Mouse (Mus musculus) CD4-positive helper T cell, adult 2 months (primary cell): ENCODE results near the gene Apol7e.
"Not testable (repeated sequence)": the region's sequence is repeated elsewhere in the genome, so short reads cannot be mapped to it uniquely, and the experiment has no call there.

Experiments
- DNase-seq: peaks from one replicate; pipeline ENCODE4 v3.0.0-alpha.2; 2012; ENCODE audit warnings: low read depth, missing footprints, low spot score

Apol7e gene

GRCm38 (mm10) chr15:77740511-77741297 lies 42.0 kb downstream of the Apol7e start:
- no peak for DNase-seq

- DNase-seq, result not testable (repeated sequence)
Measured at GRCm38 (mm10) chr15:77741556-77741955, 42.9 kb downstream of the Apol7e start.

GRCm38 (mm10) chr15:77744632-77745031 lies 46.0 kb downstream of the Apol7e start:
- DNase-seq, result no peak

- no peak for DNase-seq
Measured at GRCm38 (mm10) chr15:77745081-77745480, 46.4 kb downstream of the Apol7e start.

- DNase-seq, result no peak
Measured at GRCm38 (mm10) chr15:77746326-77746725, 47.7 kb downstream of the Apol7e start.

GRCm38 (mm10) chr15:77748414-77748813 lies 49.8 kb downstream of the Apol7e start:
- DNase-seq, result no peak

GRCm38 (mm10) chr15:77749717-77750116 lies 51.1 kb downstream of the Apol7e start:
- no peak for DNase-seq

- DNase-seq, result peak; percentile 75
Measured at GRCm38 (mm10) chr15:77750461-77750860, 51.8 kb downstream of the Apol7e start.

GRCm38 (mm10) chr15:77752443-77752842 lies 53.8 kb downstream of the Apol7e start:
- no peak for DNase-seq

- DNase-seq, result no peak
Measured at GRCm38 (mm10) chr15:77755132-77755531, 56.5 kb downstream of the Apol7e start.

GRCm38 (mm10) chr15:77756081-77756480 lies 57.4 kb downstream of the Apol7e start:
- no peak for DNase-seq

GRCm38 (mm10) chr15:77756848-77757247 lies 58.2 kb downstream of the Apol7e start, which contains the start of gene Apol8:
TSS of gene Apol8 (minus strand) at chr15:77757003.
- DNase-seq, result peak; percentile 76

GRCm38 (mm10) chr15:77757586-77758226 lies 59.0 kb downstream of the Apol7e start:
- peak; percentile 43 for DNase-seq

GRCm38 (mm10) chr15:77760037-77760436 lies 61.4 kb downstream of the Apol7e start:
- DNase-seq, result no peak

- no peak for DNase-seq
Measured at GRCm38 (mm10) chr15:77761083-77761482, 62.4 kb downstream of the Apol7e start.

- peak; percentile 72 for DNase-seq
Measured at GRCm38 (mm10) chr15:77761561-77762380, 63.1 kb downstream of the Apol7e start.

- no peak for DNase-seq
Measured at GRCm38 (mm10) chr15:77763050-77763449, 64.4 kb downstream of the Apol7e start.

- DNase-seq, result no peak
Measured at GRCm38 (mm10) chr15:77763702-77764101, 65.0 kb downstream of the Apol7e start.

GRCm38 (mm10) chr15:77764391-77765006 lies 65.8 kb downstream of the Apol7e start:
- no peak for DNase-seq

GRCm38 (mm10) chr15:77765484-77766093 lies 66.9 kb downstream of the Apol7e start:
- no peak for DNase-seq

GRCm38 (mm10) chr15:77766981-77767380 lies 68.3 kb downstream of the Apol7e start:
- DNase-seq, result no peak
